Mouse (Mus musculus) kidney, embryonic 14.5 days (tissue): ENCODE measurements around the gene Dupd1. TPM values are rescaled to one million over a fixed set of nuclear protein-coding genes. Genes with fewer than 3 reads are reported as not detected.

ENCODE experiments used
- ATAC-seq: fragments of 200-750 bp; cut with Nextera tagmentation; 2 replicates; pipeline ENCODE4 v1.8.0; 2017; ENCODE audit warnings: moderate number of reproducible peaks, mild to moderate bottlenecking, moderate TSS enrichment, moderate library complexity; ENCODE audit not compliant: low FRiP score, low TSS enrichment
- H3K27ac ChIP-seq: fragments of 300-500 bp; sonication (generic); 2 replicates; pipeline ENCODE4 v1.5.1; 2014; ENCODE audit warnings: low read depth, mild to moderate bottlenecking, low read length, moderate library complexity, mixed read lengths
- H3K27me3 ChIP-seq: fragments of 300-500 bp; sonication (generic); 2 replicates; pipeline ENCODE4 v1.6.1; 2014; ENCODE audit warnings: mild to moderate bottlenecking, low read length; ENCODE audit not compliant: control insufficient read depth, insufficient read depth
- H3K36me3 ChIP-seq: fragments of 300-500 bp; sonication (generic); 2 replicates; pipeline ENCODE4 v1.6.1; 2014; ENCODE audit warnings: low read length, mixed read lengths; ENCODE audit not compliant: control insufficient read depth, insufficient read depth
- H3K4me1 ChIP-seq: fragments of 300-500 bp; sonication (generic); 2 replicates; pipeline ENCODE4 v1.6.1; 2014; ENCODE audit warnings: low read length, mixed read lengths; ENCODE audit not compliant: control insufficient read depth, insufficient read depth
- H3K4me2 ChIP-seq: fragments of 300-500 bp; sonication (generic); replicated peaks from 2 replicates; pipeline ENCODE4 v1.6.1; 2014; ENCODE audit warnings: low read depth, mild to moderate bottlenecking, low read length
- H3K4me3 ChIP-seq: fragments of 300-500 bp; sonication (generic); 2 replicates; pipeline ENCODE4 v1.5.1; 2014; ENCODE audit warnings: mild to moderate bottlenecking, low read length
- H3K9ac ChIP-seq: fragments of 300-500 bp; sonication (generic); 2 replicates; pipeline ENCODE4 v1.6.1; 2014; ENCODE audit warnings: low read depth, mild to moderate bottlenecking, low read length, moderate library complexity
- H3K9me3 ChIP-seq: fragments of 300-500 bp; sonication (generic); 2 replicates; pipeline ENCODE4 v1.6.1; 2016; ENCODE audit warnings: low read length; ENCODE audit not compliant: control insufficient read depth
- WGBS: fragments of 180-500 bp; shearing (Covaris S2); extraction: QIAGEN DNeasy Blood & Tissue Kit; methylation state at CpG from one replicate; pipeline ENCODE4 v1.1.7; 2014; 5-methylcytosine and 5-hydroxymethylcytosine counted together
- polyA plus RNA-seq: library from polyadenylated mRNA; unstranded; fragments of >200 nt; fragmentation: Nextera tagmentation; extraction: Ambion mirVana; gene quantifications from 2 replicates; pipeline ENCODE4 v1.2.1, GENCODE M21; 2014

The Dupd1 gene
- not detected in 2 replicates for polyA plus RNA-seq

DNA sequence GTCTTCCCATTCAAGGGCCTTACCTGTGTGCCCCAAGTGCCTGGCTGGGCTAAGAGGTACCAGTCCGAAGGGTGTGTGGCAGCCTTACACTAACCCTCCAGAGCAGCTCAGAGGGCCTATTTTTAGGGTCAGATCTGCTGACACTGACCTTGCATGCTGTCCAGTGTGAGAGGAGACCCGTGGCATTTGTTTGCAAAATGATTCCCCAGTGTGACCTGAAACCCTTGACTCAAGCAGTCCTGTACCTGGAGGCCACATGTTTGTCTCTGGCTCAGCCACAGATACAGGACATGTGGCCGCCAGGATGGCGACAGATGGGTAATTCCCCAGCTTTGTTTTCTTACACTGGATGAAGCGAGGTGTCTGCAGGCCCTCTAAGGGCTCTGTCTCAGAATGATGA is at the start of gene Dupd1:
Dupd1 (minus strand) TSS at position 91 of the 400 bp plus-strand sequence.
- no peaks in the 10 kb centered on the region for H3K9me3 ChIP-seq
- no peak within 1 kb of the TSS for H3K4me2 ChIP-seq
- H3K4me1 ChIP-seq: peaks cover 2% of the 10 kb centered on the region; the same call in 1 of the 2 replicates
- ATAC-seq: no peak
- 40% methylated on average over 5 of the region's 5 CpGs for WGBS
- no peaks in the 10 kb centered on the region for H3K27me3 ChIP-seq
- no peak within 1 kb of the TSS for H3K27ac ChIP-seq
- H3K36me3 ChIP-seq: no peaks in the 10 kb centered on the region
- no peak within 1 kb of the TSS for H3K9ac ChIP-seq
- H3K4me3 ChIP-seq: no peak within 1 kb of the TSS

DNA sequence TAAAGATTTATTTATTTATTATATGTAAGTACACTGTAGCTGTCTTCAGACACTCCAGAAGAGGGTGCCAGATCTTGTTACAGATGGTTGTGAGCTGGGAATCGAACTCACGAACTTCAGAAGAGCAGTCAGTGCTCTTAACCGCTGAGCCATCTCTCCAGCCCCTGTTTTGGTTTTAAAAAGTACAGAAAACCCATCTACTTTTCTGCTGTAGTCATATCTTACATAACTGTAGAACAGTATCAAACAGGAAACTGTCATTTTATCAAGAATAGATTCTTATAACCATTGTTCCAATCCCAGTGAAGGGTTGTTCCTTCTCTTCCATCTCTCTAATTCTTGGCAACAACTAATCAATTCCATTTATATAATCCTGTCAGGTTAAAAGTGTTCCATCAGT is 49.4 kb upstream of the Dupd1 start:
- H3K27ac ChIP-seq: no peak overlapping the region
- WGBS: 97% methylated on average over 3 of the region's 3 CpGs

DNA sequence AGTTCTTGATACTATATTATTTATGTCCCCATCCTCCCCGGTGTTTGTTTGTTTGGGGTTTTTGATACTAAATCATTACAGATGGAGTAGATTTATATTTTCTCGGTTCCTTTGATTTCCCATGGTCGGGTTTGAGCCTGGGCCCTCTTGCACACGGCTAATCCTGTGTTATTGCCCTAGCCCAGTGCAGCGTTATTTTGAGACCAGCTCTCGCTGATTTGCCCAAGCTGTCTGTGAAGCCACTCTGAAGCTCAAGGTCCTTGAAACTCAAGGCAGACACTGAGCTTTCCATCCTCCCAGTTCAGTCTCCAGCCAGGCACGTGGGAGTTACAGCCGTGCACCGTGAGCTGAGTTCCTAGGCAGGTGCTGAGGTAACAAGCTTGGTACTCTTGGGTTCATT is 47.2 kb upstream of the Dupd1 start:
- ATAC-seq: no peak
- no peak overlapping the region for H3K9ac ChIP-seq
- H3K4me2 ChIP-seq: no peak overlapping the region
- H3K36me3 ChIP-seq: no peaks in the 10 kb centered on the region
- WGBS: 75% methylated on average over 9 of the region's 9 CpGs
- no peaks in the 10 kb centered on the region for H3K4me1 ChIP-seq
- H3K27ac ChIP-seq: no peak overlapping the region
- no peak overlapping the region for H3K4me3 ChIP-seq
- no peaks in the 10 kb centered on the region for H3K9me3 ChIP-seq
- no peaks in the 10 kb centered on the region for H3K27me3 ChIP-seq

More for the DNA sequence above, 49.4 kb upstream of the Dupd1 start:
- H3K27me3 ChIP-seq: no peaks in the 10 kb centered on the region
- H3K9me3 ChIP-seq: no peaks in the 10 kb centered on the region
- no peaks in the 10 kb centered on the region for H3K4me1 ChIP-seq
- no peak overlapping the region for H3K4me2 ChIP-seq
- H3K36me3 ChIP-seq: no peaks in the 10 kb centered on the region
- H3K4me3 ChIP-seq: no peak overlapping the region
- no peak for ATAC-seq
- H3K9ac ChIP-seq: no peak overlapping the region

DNA sequence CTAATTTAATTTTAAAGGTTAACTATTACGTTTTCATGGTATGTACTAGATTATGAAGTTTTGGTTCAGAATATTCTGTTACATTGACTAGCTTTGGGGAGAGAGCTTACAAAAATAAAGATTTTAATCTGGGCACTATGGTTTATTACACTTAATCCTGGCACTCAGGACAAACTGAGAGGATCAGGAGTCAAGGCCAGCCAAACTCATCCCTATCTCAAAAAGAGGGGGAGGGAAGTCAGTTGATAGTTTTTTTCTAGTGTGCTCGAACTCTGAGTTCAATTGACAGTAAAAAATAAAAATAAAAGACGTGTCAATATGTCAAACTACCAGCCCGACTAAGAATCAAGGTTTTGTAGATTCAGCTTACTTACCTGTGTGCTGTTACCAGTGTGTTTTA is 39.0 kb upstream of the Dupd1 start:
- Histone ChIP-seq H3K27ac (no peak overlapping the region), H3K4me2 (no peak overlapping the region), H3K36me3 (no peaks in the 10 kb centered on the region), H3K4me1 (peaks cover 11% of the 10 kb centered on the region), H3K4me3 (no peak overlapping the region), H3K27me3 (no peaks in the 10 kb centered on the region), H3K9me3 (no peaks in the 10 kb centered on the region), H3K9ac (no peak overlapping the region)
- 84% methylated on average over 4 of the region's 4 CpGs for WGBS
- no peak for ATAC-seq

DNA sequence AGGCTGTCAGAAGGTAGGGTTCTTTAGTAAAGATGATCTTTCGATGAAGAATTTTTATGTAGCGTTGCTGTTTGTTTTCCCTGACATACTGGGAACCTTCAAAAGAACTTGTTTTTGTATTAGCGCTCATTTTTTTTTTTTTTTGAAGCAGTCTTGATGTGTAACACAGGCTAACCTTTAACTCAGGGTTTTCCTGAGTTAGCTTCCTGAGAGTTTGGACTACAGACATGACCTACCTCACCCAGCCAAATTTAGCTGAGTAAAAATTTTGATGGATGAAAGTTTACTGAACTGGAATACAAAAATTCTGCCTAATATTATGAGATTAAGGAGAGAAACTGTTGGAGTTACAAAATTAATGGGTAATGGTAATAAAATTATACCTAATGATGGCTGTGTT is 38.0 kb upstream of the Dupd1 start:
- Histone ChIP-seq H3K4me3 (no peak overlapping the region), H3K4me2 (peak overlapping the region; percentile 78; the same call in 1 of the 2 replicates), H3K27ac (no peak overlapping the region), H3K9ac (no peak overlapping the region), H3K27me3 (no peaks in the 10 kb centered on the region), H3K9me3 (no peaks in the 10 kb centered on the region), H3K4me1 (peaks cover 11% of the 10 kb centered on the region), H3K36me3 (no peaks in the 10 kb centered on the region)
- WGBS: 93% methylated on average over 3 of the region's 3 CpGs
- ATAC-seq: no peak

DNA sequence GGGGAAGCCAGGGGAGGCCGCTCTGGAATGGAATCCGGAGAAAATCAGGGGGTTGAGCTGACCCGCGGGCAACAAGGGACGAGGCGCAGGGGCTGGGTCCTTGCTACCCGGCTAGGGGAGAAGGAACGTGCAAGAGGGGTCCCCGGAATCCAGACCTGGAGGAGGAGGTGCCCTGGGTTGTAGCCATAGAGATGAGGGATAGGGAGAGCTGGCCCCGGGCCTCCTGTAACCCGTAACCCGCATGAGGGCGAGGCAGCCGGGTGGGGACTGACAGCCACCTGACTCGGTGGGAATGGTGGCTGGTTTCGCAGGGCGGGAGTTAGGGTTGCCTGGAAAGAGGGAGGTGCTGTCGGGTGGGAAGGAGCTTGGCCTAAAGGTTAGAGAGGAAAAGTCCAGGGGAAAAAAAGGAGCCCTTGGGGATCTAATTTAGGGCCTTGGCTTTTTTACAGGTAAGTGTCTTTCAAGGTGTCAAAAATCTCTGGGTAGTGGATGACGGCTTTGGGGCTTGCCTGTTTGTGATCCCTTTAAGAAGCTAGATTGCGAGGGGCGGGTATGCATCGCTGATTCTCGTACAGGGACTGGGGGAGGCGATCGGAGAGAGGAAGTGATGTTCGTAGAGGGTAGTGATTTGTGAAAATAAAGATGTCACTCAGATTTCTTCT is 36.6 kb upstream of the Dupd1 start, which contains the start of gene Dusp13:
Dusp13 (minus strand) TSS at position 301 of the 662 bp plus-strand sequence.
- Histone ChIP-seq H3K9ac (peak within 1 kb of the TSS; percentile 84), H3K36me3 (no peaks in the 10 kb centered on the region), H3K4me1 (peaks cover 11% of the 10 kb centered on the region), H3K27ac (peak within 1 kb of the TSS; percentile 88), H3K9me3 (no peaks in the 10 kb centered on the region), H3K4me3 (peak within 1 kb of the TSS; percentile 88), H3K4me2 (peak within 1 kb of the TSS; percentile 78), H3K27me3 (no peaks in the 10 kb centered on the region)
- ATAC-seq: peak; percentile 77
- under 1% methylated on average over 26 of the region's 26 CpGs for WGBS

DNA sequence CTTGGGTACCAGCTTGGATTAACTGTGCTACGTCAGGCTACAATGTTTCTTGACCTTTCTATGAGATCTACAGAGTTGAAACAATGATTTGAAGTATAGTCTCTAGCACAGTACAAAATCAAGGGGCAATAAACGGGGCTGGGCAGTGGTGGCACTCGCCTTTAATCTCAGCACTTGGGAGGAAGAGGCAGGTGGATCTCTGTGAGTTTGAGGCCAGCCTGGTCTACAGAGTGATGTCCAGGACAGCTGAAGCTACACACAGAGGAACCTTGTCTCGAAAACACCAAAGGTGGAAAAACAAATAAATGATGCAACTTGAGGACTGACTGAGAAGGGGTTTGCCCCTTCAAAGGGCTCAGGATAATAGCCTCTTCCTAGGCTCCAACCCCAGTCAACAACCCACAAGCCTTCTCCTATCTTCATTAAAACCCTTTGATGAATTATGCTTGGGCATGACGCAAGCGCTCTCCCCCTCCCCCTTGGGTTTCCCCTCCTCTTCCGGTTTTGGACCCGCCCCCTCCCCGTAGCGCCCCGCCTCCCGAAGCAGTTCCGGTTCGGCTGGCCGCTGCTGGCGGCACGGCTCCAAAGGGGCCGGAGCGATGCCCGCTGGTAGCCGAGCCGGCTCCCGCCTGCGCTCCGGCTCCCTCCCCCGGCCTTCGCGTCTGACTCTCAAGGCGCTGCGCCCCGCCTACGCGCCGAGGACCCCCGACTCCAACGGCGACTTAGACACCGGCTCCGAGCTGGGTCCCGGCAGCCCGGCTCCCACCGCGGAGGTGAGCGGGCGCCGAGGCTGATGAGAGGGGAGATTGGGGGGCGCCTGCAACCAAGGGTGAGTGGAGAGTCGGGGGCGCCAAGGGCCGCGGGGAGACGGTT is 35.9 kb upstream of the Dupd1 start, which contains the start of gene Samd8:
Samd8 (plus strand) TSS at position 524 of the 873 bp plus-strand sequence.
- peak; percentile 82 for ATAC-seq
- WGBS: 6% methylated on average over 52 of the region's 52 CpGs
- Histone ChIP-seq H3K4me1 (peaks cover 8% of the 10 kb centered on the region), H3K27me3 (no peaks in the 10 kb centered on the region), H3K4me2 (peak within 1 kb of the TSS; percentile 78), H3K9me3 (no peaks in the 10 kb centered on the region), H3K27ac (peak within 1 kb of the TSS; percentile 88), H3K36me3 (no peaks in the 10 kb centered on the region), H3K4me3 (peak within 1 kb of the TSS; percentile 88), H3K9ac (peak within 1 kb of the TSS; percentile 84)

DNA sequence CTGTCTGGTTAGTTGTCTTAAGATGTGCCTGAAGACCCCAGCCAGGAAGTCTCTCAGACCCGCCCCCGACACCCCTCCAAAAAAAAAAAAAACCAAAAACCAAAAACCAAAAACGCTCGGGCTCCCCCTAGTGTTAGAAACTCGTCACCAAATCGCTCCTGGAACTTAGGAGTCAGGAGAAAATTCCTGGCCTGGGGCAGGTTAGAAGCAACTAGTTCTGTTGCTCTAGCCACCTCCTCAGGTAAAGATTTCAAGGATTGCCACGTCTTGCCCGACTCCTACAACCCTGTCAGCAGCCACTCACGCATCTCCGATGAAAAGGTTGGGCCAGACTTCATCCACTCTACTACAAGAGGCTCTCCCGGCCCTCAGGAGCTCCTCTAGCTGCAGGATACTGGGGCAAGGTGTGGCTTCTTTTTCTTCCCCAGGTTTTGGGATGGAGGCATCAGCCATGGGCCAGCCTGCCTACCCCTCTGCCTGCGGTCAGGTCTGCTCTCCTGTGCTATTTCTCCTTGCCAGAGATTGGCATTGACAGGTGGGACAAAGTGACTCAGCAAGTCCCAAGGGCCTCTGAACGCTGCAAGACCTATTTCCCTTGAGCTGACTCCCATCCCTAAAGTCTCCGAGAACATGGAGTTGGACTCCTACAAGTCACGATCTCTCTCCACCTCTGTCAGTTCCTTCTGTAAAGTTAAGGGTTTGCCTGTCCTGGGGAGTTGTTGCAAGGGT is 33.9 kb upstream of the Dupd1 start:
- ATAC-seq: no peak
- 45% methylated on average over 15 of the region's 15 CpGs for WGBS

More for the DNA sequence above, 33.9 kb upstream of the Dupd1 start:
- Histone ChIP-seq H3K27me3 (no peaks in the 10 kb centered on the region), H3K9me3 (no peaks in the 10 kb centered on the region), H3K36me3 (no peaks in the 10 kb centered on the region), H3K27ac (no peak overlapping the region), H3K9ac (no peak overlapping the region), H3K4me3 (no peak overlapping the region), H3K4me2 (no peak overlapping the region), H3K4me1 (peaks cover 8% of the 10 kb centered on the region)
